Mouse (Mus musculus): Measurements from ENCODE around the gene Lrrc8d.

GRCm38 (mm10) chr5:105655100-105655734, 44.6 kb upstream of the Lrrc8d start:
- no peak for TF ChIP-seq POLR2A (IDR thresholded peaks at IDR 0.05; ENCODE audit: control insufficient read depth in 1 of 2, insufficient read depth in 1 of 2, low read depth in 1 of 2, low read length in 2 of 2, poor library complexity in 1 of 2)
- TF ChIP-seq RAD21 (IDR thresholded peaks at IDR 0.05; ENCODE audit: low read depth, low read length) = no peak

All from MEL (cell line).